Mouse (Mus musculus): Measurements from ENCODE around the gene Atp4a.

Atp4a gene

DNA sequence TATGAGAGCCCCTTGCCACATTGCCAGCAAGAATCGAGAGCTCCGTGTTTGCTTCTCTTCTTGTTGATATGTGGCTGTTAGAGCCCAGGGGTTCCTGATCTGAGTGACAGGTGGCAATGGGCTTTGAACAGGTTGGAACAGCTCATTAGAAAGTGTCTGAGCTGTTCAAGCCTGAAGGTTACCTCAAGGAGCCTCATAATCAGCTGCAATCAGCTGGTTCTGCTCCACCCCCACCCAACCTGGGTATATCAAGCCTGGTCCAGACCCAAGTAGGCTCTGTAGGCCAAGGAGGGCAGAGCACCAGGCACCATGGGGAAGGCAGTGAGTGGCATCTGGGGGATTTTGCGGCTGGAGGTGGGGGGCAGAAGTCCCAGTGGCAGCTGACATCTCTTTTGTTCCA lies at the start of gene Atp4a:
Gene Atp4a (plus strand): TSS at position 268 of the 400 bp plus-strand sequence.
- DNase-seq (ENCODE audit: low read depth) = no peak

DNA sequence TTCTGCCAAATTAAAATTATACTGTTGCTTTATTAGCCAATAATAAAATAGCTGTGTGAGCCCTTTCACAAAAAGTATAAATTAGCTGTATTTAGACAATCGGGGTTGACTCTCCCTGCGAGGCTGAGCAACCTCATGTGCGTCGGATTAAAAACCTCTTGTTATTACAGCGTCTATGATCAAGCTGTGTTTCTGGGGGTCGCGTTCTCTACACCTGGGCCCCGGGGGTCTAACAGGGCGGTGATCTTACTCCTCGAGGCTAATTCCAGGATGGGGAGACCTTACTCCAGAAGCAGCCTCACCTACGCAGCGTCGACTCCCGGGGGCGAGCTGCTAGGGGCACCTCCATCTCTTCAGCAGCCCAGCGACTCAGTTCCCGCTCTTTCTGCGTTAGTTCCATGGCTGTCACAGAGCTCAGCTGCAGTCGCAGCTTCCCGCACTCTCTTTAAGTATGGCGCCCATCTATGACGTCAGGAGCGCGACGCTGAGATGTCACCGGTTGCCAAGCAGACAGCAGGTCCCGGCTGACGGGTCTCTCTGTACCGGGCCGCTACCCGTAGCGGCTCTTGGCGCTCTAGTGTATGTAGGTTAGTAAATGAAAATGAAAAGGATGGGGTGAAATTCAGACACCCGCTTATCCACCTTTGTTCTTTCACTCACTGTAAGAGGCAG lies 47.3 kb upstream of the Atp4a start, which contains the start of gene Haus5:
Gene Haus5 (minus strand): TSS at position 466 of the 672 bp plus-strand sequence.
- peak; percentile 96 for DNase-seq (ENCODE audit: low read depth)

DNA sequence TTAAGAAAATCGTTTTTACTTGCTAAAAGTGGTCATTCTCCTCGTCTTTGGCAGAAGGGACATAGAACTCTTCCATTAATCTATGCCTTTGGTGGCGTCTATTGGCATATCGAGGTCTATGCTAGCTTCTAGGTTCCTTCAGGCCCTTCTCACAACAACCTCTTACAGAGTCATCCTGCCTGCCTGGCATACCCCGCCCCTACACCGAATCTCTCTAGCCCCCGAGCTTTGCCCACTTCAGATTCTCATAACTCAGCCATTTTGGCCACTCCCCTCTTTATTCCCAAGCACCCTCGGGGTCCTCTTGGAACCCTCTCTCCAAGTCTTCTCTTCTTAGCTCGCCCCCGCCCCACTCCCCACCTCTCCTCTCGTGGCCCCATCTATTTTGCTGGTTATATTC lies 46.7 kb upstream of the Atp4a start:
- no peak for DNase-seq (ENCODE audit: low read depth)

DNA sequence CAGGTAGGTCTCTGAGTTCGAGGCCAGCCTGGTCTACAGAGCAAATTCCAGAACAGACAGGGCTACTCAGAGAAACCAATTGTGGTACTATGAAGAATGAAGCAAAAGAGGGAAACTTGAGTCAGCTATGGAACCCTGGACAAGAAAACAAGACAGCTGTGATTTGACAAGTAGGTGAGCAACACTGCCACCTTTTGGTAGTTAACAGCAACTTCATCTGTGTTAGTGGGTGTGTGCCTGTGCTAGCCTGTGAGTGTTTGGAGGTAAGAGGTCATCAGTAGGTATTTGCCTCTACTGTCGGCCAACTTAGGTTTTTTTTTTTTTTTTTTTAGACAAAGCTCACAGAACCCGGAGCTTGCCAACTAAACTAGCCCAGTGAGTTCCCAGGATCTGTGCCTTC lies 42.8 kb upstream of the Atp4a start:
- DNase-seq (ENCODE audit: low read depth) = peak; percentile 58

DNA sequence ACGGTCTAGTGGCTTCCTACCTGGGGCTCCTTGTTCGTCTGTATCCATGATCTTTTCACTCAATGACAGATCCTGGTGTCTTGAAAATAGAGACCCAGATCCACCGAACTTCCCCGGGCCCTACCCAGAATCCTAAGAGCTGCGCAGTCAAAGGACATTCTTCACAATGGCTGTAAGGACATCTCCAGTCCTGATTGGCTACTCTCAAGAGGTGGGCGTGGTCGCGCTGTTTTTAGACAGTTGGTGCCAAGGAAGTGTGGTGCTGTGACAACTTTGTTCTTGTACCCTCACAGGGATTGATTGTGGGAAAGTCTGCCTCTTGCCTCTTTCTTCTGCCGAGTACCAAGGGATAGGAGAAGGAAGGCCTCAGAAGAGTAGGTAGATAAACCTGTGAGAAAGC lies 40.5 kb upstream of the Atp4a start, which contains the start of gene Pmis2:
Gene Pmis2 (minus strand): TSS at position 126 of the 400 bp plus-strand sequence.
- no peak for DNase-seq (ENCODE audit: low read depth)

DNA sequence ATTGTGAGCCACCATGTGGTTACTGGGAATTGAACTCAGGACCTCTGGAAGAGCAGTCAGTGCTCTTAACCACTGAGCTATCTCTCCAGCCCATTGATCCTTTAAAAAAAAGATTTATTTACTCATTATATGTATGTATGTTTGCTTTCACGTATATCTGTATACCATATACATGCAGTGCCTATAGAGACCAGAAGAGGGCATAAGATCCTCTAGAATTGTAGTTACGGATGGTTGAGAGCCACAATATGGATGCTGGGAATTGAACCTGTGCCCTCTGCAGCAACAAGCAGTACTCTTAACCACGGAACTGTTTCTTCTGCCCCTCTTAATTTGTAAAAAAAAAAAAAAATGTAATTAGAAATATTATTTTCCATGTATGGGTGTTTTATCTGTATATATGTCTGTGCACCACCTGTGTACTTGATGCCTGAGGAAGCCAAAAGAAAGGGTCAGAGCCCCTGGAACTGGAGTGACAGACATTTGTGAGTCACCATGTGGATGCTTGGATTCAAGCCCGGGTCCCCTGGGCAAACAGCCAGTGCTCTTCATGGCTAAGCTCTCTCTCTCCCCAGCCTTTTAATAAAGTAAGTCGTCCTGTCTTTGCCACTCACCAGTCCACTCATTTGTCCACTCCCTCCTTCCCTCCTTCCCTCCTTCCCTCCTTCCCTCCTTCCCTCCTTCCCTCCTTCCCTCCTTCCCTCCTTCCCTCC lies 33.6 kb upstream of the Atp4a start:
- DNase-seq (ENCODE audit: low read depth) = no peak

DNA sequence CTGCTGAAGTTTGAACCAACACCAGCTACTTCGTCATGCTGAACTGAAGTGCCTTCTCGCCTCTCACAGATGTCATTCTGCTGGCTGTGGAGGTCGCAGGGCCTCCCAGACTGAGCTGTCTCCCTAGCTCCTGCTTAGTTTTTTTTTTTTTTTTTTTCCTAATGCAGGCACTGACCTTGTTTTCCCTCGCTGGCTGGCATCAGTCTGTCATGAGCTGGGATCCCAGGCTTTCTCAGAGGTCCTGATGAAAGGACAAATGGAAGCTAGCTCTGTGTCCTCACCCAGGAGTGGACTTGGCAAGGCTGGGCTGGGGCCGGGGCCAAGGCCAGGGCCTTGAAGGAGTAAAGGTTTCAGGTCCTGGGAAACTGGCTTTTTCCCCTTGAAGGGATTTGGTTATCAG lies 30.1 kb upstream of the Atp4a start:
- no peak for DNase-seq (ENCODE audit: low read depth)

DNA sequence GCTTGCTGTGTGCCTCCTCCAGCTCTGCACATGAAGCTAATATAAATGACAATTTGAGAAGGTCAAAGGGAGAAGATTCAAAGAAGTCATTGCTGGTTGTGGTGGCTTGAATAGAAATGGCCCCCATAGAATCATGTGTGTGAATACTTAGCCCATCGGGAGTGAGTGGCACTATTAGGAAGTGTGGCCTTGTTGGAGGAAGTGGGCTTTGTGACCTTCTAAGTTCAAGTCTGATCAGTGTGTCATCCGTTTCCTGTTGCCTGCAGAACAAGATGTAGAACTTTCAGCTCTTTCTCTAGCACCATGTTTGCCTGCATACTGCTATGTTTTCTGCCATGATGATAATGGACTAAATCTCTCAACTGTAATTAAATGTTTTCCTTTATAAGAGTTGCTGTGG lies 28.6 kb upstream of the Atp4a start:
- no peak for DNase-seq (ENCODE audit: low read depth)

DNA sequence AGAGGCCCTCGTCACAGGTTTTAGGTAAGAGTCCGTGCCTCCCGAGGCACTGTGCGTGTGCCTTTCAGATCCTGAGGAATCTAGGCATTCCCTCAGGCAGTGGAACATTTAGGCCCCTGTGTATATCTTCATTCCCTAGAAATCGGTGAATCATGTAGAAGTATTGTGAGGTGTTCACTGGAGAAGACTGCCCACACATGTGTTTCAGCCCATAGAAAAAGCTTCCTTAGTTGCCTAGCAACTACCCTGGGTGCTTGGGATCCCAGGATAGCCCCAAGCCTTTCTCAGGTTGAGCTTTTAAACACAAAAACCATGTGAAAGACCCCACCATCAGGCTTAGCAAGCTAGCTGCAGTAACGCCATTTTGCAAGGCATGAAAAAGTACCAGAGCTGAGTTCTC lies 23.7 kb upstream of the Atp4a start:
- DNase-seq (ENCODE audit: low read depth) = no peak

DNA sequence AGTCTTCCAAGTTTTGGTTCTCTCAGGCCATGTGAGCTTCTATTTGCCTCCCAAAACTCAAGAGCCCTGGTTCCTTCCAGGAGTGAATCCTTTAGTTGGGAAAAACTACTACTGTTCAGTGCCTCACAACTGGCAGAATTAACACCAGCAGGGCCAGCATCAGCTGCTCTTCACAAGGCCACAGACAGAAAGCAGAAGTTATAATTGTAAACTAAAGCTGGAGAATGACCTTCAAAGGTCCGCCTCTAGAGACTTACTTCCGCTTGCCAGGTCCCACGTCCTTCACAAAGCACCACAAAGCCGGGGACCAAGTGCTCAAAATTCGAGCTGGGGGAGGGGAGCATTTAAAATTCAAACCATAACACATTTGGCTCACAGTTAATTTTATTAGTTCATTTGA lies 13.9 kb upstream of the Atp4a start:
- DNase-seq (ENCODE audit: low read depth) = no peak

DNA sequence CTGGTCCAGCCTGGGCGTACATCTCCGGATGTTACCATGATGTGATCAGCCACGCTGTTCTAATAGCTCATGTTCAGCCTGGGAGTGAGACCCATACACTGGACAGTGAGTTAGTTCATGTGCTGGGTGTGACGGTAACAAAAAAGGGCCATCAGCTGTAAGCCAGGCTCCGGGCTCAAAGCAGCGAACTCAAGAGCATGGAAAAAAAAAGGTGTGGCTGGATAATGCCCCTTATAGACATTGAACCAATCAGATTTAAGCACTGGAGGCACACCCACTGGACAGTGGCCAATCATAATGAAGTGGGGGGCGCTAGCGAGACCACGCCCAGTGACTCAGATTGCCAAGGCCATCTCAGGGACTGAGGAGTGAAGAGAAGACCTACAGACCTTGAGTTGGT lies 13.4 kb upstream of the Atp4a start, which contains the start of gene 2200002J24Rik:
Gene 2200002J24Rik (plus strand): TSS at position 338 of the 400 bp plus-strand sequence.
- DNase-seq (ENCODE audit: low read depth) = no peak

DNA sequence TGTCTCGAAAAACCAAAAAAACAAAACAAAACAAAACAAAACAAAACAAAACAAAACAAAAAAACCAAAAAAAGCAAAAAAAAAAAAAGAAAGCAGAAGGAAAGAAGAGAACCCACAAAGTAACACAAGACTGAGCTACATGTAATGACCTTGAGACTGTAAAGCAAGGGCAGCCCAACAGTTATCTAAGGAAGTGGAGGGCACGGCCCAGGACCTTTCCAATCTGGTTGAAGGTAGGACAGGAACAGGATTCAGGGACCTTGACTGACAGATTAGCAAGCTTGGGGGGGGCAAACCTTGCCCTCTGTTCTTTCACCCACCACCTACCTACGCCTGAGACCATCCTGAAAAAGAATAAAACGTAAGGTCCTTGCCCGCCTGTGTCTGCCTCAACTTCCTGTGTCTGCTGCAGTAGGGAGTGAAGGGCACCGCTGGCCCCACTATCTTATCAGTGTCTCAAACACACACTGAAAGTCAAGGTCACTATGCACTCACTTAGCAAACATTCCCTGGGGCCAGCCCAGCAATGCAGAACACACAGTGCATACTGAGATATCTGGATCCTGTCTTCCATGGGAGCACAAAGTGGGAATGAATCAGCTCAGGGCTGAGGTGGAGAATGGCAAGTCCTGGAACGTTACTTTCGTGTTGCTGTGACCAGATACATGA lies 5.7 kb upstream of the Atp4a start:
- no peak for DNase-seq (ENCODE audit: low read depth)

DNA sequence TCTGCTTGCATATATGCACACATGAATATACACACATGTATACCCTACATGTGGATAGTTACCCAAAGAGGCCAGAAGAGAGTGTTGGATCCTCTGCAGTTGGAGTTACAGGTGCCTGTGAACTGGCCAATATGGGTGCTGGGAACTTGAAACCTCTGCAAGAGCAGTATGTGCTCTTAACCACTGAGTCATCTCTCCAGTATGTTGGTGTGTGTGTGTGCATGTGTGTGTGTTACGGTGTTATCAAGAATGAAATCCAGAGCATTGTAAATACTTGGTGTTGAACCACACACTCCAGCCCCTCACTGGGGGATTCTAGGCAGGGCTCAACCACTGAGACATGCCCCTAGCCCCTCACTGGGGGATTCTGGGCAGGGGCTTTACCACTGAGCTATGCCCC lies 4.6 kb upstream of the Atp4a start:
- no peak for DNase-seq (ENCODE audit: low read depth)

DNA sequence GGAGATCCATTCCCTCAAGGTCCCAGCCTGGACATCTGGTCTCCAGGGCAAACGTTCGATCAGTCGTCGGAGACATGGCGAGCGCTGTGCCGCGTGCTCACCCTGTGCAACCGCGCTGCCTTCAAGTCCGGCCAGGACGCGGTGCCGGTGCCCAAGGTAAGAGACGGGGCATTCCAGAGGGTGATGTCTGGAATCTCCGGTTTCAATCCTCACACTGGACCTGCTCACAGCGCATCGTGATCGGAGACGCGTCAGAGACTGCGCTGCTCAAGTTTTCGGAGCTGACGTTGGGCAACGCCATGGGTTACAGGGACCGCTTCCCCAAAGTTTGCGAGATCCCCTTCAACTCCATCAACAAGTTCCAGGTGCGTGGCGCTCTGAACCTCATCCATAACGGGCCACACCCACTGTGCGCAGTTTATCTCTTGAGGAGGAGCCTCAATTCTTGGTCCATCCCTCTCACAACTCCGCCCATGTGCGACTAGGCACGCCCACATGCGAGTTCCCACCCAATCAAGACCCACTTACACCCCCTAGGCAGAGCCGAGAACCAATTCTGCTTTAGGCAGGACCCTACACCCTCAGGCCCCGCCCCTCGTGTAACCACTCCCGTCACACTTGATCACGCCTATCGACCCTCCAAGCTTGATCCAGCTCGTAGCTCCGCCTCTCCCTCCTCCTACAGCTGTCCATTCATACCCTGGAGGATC lies 5.2 kb downstream of the Atp4a start:
- peak; percentile 49 for DNase-seq (ENCODE audit: low read depth)

DNA sequence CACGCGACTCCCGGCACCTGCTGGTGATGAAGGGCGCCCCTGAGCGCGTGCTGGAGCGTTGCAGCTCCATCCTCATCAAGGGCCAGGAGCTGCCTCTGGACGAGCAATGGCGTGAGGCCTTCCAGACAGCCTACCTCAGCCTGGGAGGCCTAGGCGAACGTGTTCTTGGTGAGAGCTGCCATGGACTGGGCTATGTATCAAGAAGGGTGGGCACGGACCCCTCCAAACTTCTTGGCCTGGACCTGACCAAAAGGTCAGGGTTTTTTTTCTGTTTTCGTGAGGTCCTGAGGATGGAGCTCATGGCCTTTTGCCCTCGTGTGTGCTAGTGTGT lies 5.7 kb downstream of the Atp4a start:
- DNase-seq (ENCODE audit: low read depth) = no peak

DNA sequence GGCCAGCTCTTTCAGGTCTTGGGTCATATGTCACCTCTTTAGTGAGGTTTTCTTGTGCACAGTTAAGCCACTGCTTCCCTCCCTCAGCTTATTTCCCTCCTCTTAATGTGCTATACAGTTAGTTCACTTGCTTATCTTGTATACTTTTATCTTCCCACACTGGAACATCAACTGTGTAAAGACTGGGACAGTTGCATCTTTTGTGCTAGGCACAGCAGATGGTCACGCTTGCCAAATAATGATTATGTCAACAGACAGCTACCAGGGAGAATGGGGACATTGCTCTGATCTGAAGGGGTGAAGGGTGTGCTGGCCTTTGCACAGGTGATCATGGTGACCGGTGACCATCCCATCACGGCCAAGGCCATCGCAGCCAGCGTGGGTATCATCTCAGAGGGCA lies 7.7 kb downstream of the Atp4a start:
- DNase-seq (ENCODE audit: low read depth) = no peak

DNA sequence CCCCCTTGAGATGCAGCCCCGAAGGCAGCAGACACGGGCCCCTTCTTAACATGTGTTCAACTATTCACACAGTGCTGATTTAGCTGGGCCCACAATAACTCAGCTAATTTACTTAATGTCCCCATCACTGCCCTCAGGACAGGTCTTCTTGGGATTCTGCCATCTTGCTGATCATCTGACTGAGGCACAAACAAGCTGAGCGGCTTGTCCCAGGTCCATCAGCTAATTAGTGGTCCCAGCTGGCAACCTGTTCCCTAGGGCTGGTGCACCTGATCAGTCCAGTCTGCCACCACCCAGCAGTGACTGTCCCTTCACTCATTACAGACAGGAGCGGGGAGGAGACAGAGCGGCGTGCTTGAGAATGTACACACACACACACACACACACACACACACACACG lies 9.3 kb downstream of the Atp4a start:
- no peak for DNase-seq (ENCODE audit: low read depth)

DNA sequence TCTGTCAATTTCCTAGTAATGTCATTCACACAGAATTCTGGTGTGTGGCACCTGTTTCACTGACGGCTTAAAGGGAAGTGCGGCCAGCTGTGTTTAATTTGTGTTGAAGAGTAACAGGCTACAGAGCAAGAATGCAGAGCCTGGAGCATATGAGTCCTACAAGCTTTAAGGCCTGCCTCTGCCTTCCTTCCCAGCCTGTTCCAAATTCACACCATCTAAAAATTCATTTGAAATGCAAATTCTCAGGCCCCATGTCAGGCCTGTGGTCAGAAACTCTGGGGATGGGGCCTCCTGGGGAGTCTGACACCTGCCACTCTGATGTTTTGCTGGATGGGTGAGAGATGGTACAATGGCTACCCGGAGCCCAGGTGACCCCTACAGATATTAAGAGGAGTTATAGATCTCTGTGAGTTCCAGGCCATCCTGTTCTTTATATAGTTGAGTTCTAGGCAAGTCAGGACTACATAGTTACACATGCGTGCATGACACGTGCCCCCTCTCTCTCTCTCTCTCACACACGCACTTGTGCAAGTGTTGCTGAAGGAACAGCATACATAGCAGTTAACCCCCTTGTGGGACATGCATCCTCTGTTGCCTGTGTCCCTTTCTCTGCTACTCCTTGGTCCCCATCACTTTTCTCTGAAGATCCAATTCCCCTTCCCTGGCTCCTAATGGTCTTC lies 11.4 kb downstream of the Atp4a start:
- DNase-seq (ENCODE audit: low read depth) = no peak

DNA sequence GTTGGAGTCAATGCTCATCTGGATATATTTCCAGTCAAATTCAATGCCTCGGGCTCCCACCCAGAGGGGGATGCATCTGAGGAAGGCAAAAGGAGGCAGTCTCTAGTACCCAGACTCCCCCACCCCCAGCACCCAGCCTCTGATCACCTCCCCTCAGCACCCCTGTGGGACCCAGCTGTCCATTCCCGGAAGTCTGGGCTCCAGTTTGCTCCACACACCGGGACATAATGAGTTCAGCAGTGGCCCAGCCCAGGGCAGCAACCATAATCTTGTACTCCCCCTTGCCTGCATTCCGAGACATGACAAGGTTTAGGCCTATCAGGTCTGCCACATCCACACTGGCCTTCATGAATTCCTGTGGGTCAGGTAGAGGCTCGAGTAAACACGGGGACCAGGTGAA lies 16.2 kb downstream of the Atp4a start:
- DNase-seq (ENCODE audit: low read depth) = no peak

DNA sequence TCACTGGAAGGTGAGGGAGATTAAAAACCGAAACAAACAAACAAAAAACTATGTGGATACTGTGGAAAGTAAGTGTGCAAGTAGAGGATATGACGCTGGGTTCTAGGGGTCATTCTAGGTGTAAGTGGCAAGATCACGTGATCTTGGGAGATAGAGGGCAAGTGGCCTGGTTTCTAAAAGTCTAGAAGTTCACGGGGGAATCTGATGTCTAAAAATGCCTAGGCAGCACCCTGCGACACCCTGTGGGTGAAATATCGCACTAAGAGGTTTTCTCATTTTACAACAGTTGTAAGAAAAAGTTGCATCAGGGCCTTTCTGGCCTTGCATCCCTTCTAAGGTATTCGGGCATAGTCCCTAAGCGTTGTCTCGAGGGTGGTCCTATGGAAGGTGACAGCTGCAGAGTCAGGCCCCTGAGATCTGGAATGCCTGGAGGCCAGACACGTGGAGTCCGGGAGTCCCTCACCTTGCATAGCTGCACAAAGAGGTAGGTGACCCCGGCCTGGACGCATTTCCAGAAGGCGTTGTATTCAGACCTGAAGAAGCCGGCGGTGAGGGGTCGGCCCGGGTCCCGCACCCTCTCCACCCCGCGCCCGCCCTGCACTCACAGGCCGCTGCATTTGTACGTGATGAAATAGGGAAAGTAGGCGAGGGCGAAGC lies 16.9 kb downstream of the Atp4a start:
- no peak for DNase-seq (ENCODE audit: low read depth)

DNA sequence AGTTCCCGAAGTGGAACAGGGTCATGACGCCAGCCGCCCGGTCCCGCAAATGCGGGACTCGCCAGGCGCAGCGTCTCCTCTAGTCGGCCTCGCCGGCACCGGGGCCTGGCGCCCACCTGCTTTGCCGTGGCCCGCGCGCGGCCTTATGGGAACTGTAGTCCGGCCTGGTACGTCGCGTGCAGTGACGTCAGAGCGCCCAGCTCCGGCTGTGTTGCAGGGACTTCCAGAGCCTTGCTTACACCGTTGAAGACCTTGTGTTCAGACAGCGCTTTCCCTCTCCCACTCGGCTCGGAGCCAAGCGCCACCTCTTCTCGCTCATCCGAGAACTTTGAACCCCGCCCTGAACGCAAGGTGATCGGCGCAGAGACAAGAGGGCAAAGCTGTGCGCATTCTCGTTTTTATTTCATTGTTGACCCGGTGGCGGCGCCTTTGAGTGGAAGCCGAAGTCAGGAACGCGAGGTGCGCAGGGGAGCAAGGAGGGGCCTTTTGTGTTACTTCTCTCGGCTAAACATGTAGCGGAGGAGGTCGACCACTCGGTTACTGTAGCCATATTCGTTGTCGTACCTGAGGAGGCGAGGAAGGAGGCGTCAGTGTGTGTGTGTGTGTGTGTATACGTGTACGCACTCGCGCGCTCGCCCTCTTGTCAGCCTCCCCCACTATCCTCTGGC lies 17.5 kb downstream of the Atp4a start, which contains the start of gene Tmem147:
Gene Tmem147 (minus strand): TSS at position 145 of the 668 bp plus-strand sequence.
- peak; percentile 95 for DNase-seq (ENCODE audit: low read depth)
